Mouse (Mus musculus) G1E (cell line): ENCODE measurements at regions not wholly inside any gene's neighbourhood (a gene's known extent, or its start where the extent isn't known, plus 50 kb on each side); places are given as distances from the start of the nearest gene placed in this dataset.

Experiments used
- CTCF ChIP-seq: IDR thresholded peaks from 2 replicates; pipeline ENCODE4 v1.5.1; 2012; ENCODE audit warnings: low read depth, low read length, inconsistent platforms, mixed read lengths
- GATA1 ChIP-seq: IDR thresholded peaks from 2 replicates; pipeline ENCODE4 v1.6.1; 2012; ENCODE audit warnings: borderline replicate concordance, low read length, inconsistent platforms, mixed read lengths
- POLR2AphosphoS5 ChIP-seq: IDR thresholded peaks from 2 replicates; pipeline ENCODE4 v1.6.1; 2012; ENCODE audit warnings: low read depth, low read length, inconsistent platforms; ENCODE audit not compliant: insufficient replicate concordance

DNA sequence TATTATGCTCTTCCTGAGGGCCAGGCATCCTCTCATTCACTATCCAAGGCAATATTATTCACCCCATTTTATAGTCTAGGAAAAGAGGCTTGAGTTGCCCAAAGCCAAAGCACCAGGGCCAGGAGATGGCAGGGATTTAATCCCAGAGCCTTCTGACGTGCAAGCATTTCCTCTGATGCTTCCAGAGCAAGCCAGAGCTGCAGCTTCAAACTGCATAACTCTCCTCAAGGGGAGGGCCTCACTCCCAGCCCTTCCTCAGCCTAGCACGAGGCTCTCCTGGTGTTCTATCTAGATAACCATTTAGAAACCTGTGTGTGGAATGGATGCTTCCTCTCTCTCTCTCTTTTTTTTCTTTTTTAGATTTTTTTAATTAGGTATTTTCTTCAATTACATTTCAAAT is 130.0 kb upstream of the Syt13 start:
- TF ChIP-seq CTCF (no peak), GATA1 (no peak), POLR2AphosphoS5 (no peak)
